Mouse (Mus musculus) liver, embryonic 16.5 days (tissue): ENCODE results near the gene Vmn1r184. TPM values are rescaled to one million over a fixed set of nuclear protein-coding genes. Genes with fewer than 3 reads are reported as not detected.
A peak's percentile ranks its signal among the peaks of the same experiment; 100 is the strongest.
"Not testable (repeated sequence)": the region's sequence is repeated elsewhere in the genome, so short reads cannot be mapped to it uniquely, and the experiment has no call there.

ENCODE experiments used
- ATAC-seq: fragments of 200-750 bp; cut with Nextera tagmentation; 2 replicates; pipeline ENCODE4 v1.8.0; 2017; ENCODE audit warnings: low read depth, mild to moderate bottlenecking, moderate number of reproducible peaks, moderate library complexity
- H3K27ac ChIP-seq: fragments of 300-500 bp; sonication (generic); 2 replicates; pipeline ENCODE4 v1.5.1; 2014; ENCODE audit warnings: mild to moderate bottlenecking, low read length
- H3K27me3 ChIP-seq: fragments of 300-500 bp; sonication (generic); 2 replicates; pipeline ENCODE4 v1.6.1; 2014; ENCODE audit warnings: low read depth, low read length, mixed read lengths; ENCODE audit not compliant: control insufficient read depth, insufficient read depth
- H3K36me3 ChIP-seq: fragments of 300-500 bp; sonication (generic); 2 replicates; pipeline ENCODE4 v1.6.1; 2014; ENCODE audit warnings: mild to moderate bottlenecking; ENCODE audit not compliant: control insufficient read depth, insufficient read depth
- H3K4me1 ChIP-seq: fragments of 300-500 bp; sonication (generic); 2 replicates; pipeline ENCODE4 v1.6.1; 2014; ENCODE audit warnings: low read depth, low read length, mixed read lengths; ENCODE audit not compliant: control insufficient read depth
- H3K4me2 ChIP-seq: fragments of 300-500 bp; sonication (generic); 2 replicates; pipeline ENCODE4 v1.6.1; 2014; ENCODE audit warnings: low read depth, low read length, mixed read lengths
- H3K4me3 ChIP-seq: fragments of 300-500 bp; sonication (generic); 2 replicates; pipeline ENCODE4 v1.5.1; 2014; ENCODE audit warnings: low read depth, mild to moderate bottlenecking, low read length
- H3K9ac ChIP-seq: fragments of 300-500 bp; sonication (generic); 2 replicates; pipeline ENCODE4 v1.6.1; 2014; ENCODE audit warnings: low read depth, low read length
- H3K9me3 ChIP-seq: fragments of 300-500 bp; sonication (generic); replicated peaks from 2 replicates; pipeline ENCODE4 v1.6.1; 2016; ENCODE audit warnings: low read length; ENCODE audit not compliant: control insufficient read depth
- WGBS: fragments of 180-500 bp; shearing (Covaris S2); extraction: QIAGEN DNeasy Blood & Tissue Kit; methylation state at CpG from one replicate; pipeline ENCODE4 v1.1.7; 2014; ENCODE audit not compliant: insufficient replicate concordance; 5-methylcytosine and 5-hydroxymethylcytosine counted together
- polyA plus RNA-seq: library from polyadenylated mRNA; unstranded; fragments of >200 nt; fragmentation: Nextera tagmentation; extraction: Ambion mirVana; gene quantifications from 2 replicates; pipeline ENCODE4 v1.2.1, GENCODE M21; 2015

Gene Vmn1r184
- not detected in 2 replicates for polyA plus RNA-seq

- not testable (repeated sequence) for H3K4me1 ChIP-seq, H3K27ac ChIP-seq, H3K27me3 ChIP-seq, H3K4me2 ChIP-seq, H3K9me3 ChIP-seq, H3K36me3 ChIP-seq, ATAC-seq, H3K9ac ChIP-seq, H3K4me3 ChIP-seq
- WGBS: 53% methylated on average over 1 of the region's 1 CpGs
Observed at GRCm38 (mm10) chr7:26260034-26260433, at the start of gene Vmn1r184. Gene Vmn1r184, plus strand, starts transcription at chr7:26260334.

GRCm38 (mm10) chr7:26303429-26304166 is 43.5 kb downstream of the Vmn1r184 start:
- not testable (repeated sequence) for H3K4me2 ChIP-seq
- WGBS: 57% methylated on average over 8 of the region's 8 CpGs

GRCm38 (mm10) chr7:26306926-26307325 is 46.8 kb downstream of the Vmn1r184 start, which contains the start of gene Cyp2a4:
Gene Cyp2a4, plus strand, starts transcription at chr7:26307169.
- H3K4me3 ChIP-seq, H3K27me3 ChIP-seq, H3K4me2 ChIP-seq, H3K9ac ChIP-seq, ATAC-seq, H3K27ac ChIP-seq, H3K4me1 ChIP-seq, H3K36me3 ChIP-seq, H3K9me3 ChIP-seq: not testable (repeated sequence)
- 40% methylated on average over 2 of the region's 2 CpGs for WGBS

More at GRCm38 (mm10) chr7:26303429-26304166, 43.5 kb downstream of the Vmn1r184 start:
- not testable (repeated sequence) for H3K27me3 ChIP-seq, H3K27ac ChIP-seq, H3K9ac ChIP-seq, H3K36me3 ChIP-seq, H3K4me1 ChIP-seq, H3K4me3 ChIP-seq, H3K9me3 ChIP-seq
- ATAC-seq: peak; percentile 67

GRCm38 (mm10) chr7:26311786-26312185 is 51.7 kb downstream of the Vmn1r184 start:
- not testable (repeated sequence) for H3K27ac ChIP-seq, H3K4me2 ChIP-seq, H3K4me3 ChIP-seq, ATAC-seq, H3K36me3 ChIP-seq, H3K4me1 ChIP-seq, H3K9ac ChIP-seq, H3K27me3 ChIP-seq, H3K9me3 ChIP-seq
- WGBS: 46% methylated on average over 4 of the region's 4 CpGs

- 0 out of 2 replicates have a peak, but pooled peaks have one; percentile 24 for ATAC-seq
- H3K4me2 ChIP-seq, H3K9me3 ChIP-seq, H3K27ac ChIP-seq, H3K27me3 ChIP-seq, H3K36me3 ChIP-seq, H3K9ac ChIP-seq, H3K4me1 ChIP-seq, H3K4me3 ChIP-seq: not testable (repeated sequence)
- 43% methylated on average over 2 of the region's 2 CpGs for WGBS
Observed at GRCm38 (mm10) chr7:26315194-26315593, 55.1 kb downstream of the Vmn1r184 start.

GRCm38 (mm10) chr7:26315809-26316208 is 55.7 kb downstream of the Vmn1r184 start:
- H3K9ac ChIP-seq, H3K9me3 ChIP-seq, H3K27me3 ChIP-seq, H3K4me2 ChIP-seq, ATAC-seq, H3K27ac ChIP-seq, H3K4me3 ChIP-seq, H3K36me3 ChIP-seq, H3K4me1 ChIP-seq: not testable (repeated sequence)
- WGBS: 57% methylated on average over 4 of the region's 4 CpGs

Other genes starting within 250 kb of the Vmn1r184 start
- 0.35 and 0.43 TPM in 2 replicates for gene Cyp2b13, start 198.8 kb upstream of the Vmn1r184 start, polyA plus RNA-seq
- 2.0 and 2.5 TPM in 2 replicates for gene Cyp2b9, start 86.9 kb upstream of the Vmn1r184 start, polyA plus RNA-seq
- gene Cyp2a4, start 46.8 kb downstream of the Vmn1r184 start, polyA plus RNA-seq: 0.81 and 1.2 TPM in 2 replicates
- not detected in 2 replicates for gene Nlrp9c, start 143.4 kb downstream of the Vmn1r184 start, polyA plus RNA-seq
- not detected in 2 replicates for gene Nlrp4a, start 174.8 kb downstream of the Vmn1r184 start, polyA plus RNA-seq